Mouse (Mus musculus) testis, adult 2 months (tissue): Measurements from ENCODE around the gene Btbd11. TPM values are rescaled to one million over a fixed set of nuclear protein-coding genes. Genes with fewer than 3 reads are reported as not detected.

ENCODE experiments used
- H3K27ac ChIP-seq: fragments of 200-500 bp; 2 replicates; pipeline ENCODE4 v1.5.1; 2012; ENCODE audit warnings: low read depth, low read length; ENCODE audit not compliant: control insufficient read depth, insufficient read depth
- H3K27me3 ChIP-seq: fragments of 200-500 bp; 2 replicates; pipeline ENCODE4 v1.6.1; 2012; ENCODE audit warnings: mild to moderate bottlenecking, low read length, moderate library complexity; ENCODE audit not compliant: control insufficient read depth, insufficient read depth
- H3K36me3 ChIP-seq: fragments of 200-500 bp; 2 replicates; pipeline ENCODE4 v1.6.1; 2012; ENCODE audit warnings: mild to moderate bottlenecking, low read length; ENCODE audit not compliant: control insufficient read depth, insufficient read depth
- H3K4me1 ChIP-seq: fragments of 200-500 bp; 2 replicates; pipeline ENCODE4 v1.6.1; 2012; ENCODE audit warnings: low read length; ENCODE audit not compliant: control insufficient read depth, insufficient read depth
- H3K4me3 ChIP-seq: fragments of 200-500 bp; 2 replicates; pipeline ENCODE4 v1.5.1; 2012; ENCODE audit warnings: low read depth, mild to moderate bottlenecking, low read length, moderate library complexity, mixed read lengths; ENCODE audit not compliant: control insufficient read depth
- CTCF ChIP-seq: fragments of 200-500 bp; IDR thresholded peaks from 2 replicates; pipeline ENCODE4 v1.5.1; 2012; ENCODE audit warnings: low read depth, mild to moderate bottlenecking, inconsistent platforms, low read length, moderate library complexity; ENCODE audit not compliant: control insufficient read depth, insufficient read depth, insufficient replicate concordance
- POLR2A ChIP-seq: fragments of 200-500 bp; IDR thresholded peaks from 2 replicates; pipeline ENCODE4 v1.6.1; 2012; ENCODE audit warnings: low read depth, mild to moderate bottlenecking, inconsistent platforms, low read length, moderate library complexity; ENCODE audit not compliant: control insufficient read depth
- polyA plus RNA-seq: library from polyadenylated mRNA; depleted of rRNA; stranded (reverse); fragments of >200 nt; gene quantifications from 2 replicates; pipeline ENCODE4 v1.2.3, GENCODE M21; 2012

The Btbd11 gene
- polyA plus RNA-seq, 1 experiment, result 0.25 TPM

GRCm38 (mm10) chr10:85362766-85363442, 23.7 kb upstream of the Btbd11 start:
- no peaks in the 10 kb centered on the region for H3K36me3 ChIP-seq
- H3K4me1 ChIP-seq, result no peaks in the 10 kb centered on the region
- no peak overlapping the region for H3K4me3 ChIP-seq
- H3K27ac ChIP-seq, result no peak overlapping the region
- no peak for TF ChIP-seq CTCF
- no peak for TF ChIP-seq POLR2A
- H3K27me3 ChIP-seq, result no peaks in the 10 kb centered on the region

DNA sequence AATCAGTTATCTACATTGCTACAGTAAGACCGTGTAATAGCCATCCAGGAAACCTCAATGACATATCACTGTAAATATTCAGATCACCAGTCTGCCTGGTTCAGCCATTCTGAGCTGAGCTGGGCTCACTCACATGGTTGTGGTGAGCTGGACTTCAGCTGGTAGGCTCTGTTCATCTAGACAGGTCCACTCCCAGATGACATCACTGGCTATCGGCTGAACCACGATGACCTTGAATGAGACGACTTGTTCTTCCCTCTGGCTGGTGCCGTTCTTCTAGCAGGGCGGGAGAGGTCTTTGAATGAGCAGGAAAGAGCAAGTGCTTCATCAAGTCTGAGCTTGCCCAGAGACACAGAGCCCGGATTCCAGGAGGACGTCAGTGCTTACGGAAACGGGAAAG, 19.7 kb upstream of the Btbd11 start:
- Histone ChIP-seq H3K27ac (no peak overlapping the region), H3K4me3 (no peak overlapping the region), H3K36me3 (no peaks in the 10 kb centered on the region), H3K4me1 (no peaks in the 10 kb centered on the region), H3K27me3 (no peaks in the 10 kb centered on the region)
- TF ChIP-seq CTCF (no peak), POLR2A (no peak)

- H3K36me3 ChIP-seq, result no peaks in the 10 kb centered on the region
- no peak for TF ChIP-seq POLR2A
- H3K4me1 ChIP-seq, result no peaks in the 10 kb centered on the region
- no peak overlapping the region for H3K4me3 ChIP-seq
- H3K27me3 ChIP-seq, result no peaks in the 10 kb centered on the region
- no peak overlapping the region for H3K27ac ChIP-seq
Measured at GRCm38 (mm10) chr10:85371309-85371708, 15.3 kb upstream of the Btbd11 start.

- no peak overlapping the region for H3K27ac ChIP-seq
- H3K4me1 ChIP-seq, result no peaks in the 10 kb centered on the region
- no peak for TF ChIP-seq CTCF
- no peak for TF ChIP-seq POLR2A
- no peaks in the 10 kb centered on the region for H3K36me3 ChIP-seq
- no peak overlapping the region for H3K4me3 ChIP-seq
- no peaks in the 10 kb centered on the region for H3K27me3 ChIP-seq
Measured at GRCm38 (mm10) chr10:85372108-85372507, 14.5 kb upstream of the Btbd11 start.

DNA sequence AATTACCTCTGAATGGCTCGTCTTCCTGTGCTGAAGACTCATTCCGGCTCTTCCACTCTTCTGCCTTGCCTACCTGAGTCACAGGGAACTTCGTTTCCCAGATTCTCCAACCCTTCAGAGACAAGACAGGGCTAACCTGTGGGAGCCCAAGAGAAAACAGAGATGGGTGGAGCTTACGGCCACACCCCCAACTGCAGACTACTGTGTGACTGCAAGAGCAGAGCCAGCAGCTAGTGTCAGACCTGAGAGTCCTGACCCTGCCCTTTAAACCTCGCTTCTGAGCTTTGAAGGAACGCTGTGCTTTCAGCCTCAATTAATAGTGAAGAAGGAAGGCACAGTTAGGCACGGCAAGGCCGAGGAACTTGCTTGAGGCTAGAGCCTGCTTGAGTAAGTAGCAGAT, 7.6 kb upstream of the Btbd11 start:
- H3K4me3 ChIP-seq, result no peak overlapping the region
- H3K27me3 ChIP-seq, result no peaks in the 10 kb centered on the region
- TF ChIP-seq CTCF (no peak), POLR2A (no peak)
- no peaks in the 10 kb centered on the region for H3K36me3 ChIP-seq
- no peak overlapping the region for H3K27ac ChIP-seq
- H3K4me1 ChIP-seq, result no peaks in the 10 kb centered on the region

DNA sequence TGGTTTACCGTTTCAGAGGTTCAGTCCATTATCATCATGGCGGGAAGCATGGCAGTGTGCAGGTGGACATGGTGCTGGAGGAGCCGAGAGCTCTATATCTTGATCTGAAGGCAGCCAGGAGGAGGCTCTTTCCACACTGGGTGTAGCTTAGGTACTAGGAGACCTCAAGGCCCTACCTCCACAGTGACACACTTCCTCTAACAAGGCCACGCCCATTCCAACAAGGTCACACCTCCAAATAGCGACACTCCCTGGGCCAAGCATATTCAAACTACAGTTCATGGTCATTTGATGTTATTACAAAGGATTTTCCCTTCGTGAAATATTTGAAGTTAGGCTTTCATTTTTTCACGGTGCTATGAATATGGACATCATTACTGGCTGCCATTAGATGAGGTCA, 3.6 kb upstream of the Btbd11 start:
- H3K4me1 ChIP-seq, result peaks cover 14% of the 10 kb centered on the region
- H3K27ac ChIP-seq, result no peak overlapping the region
- H3K4me3 ChIP-seq, result no peak overlapping the region
- TF ChIP-seq CTCF (no peak), POLR2A (no peak)
- no peaks in the 10 kb centered on the region for H3K36me3 ChIP-seq
- H3K27me3 ChIP-seq, result no peaks in the 10 kb centered on the region

DNA sequence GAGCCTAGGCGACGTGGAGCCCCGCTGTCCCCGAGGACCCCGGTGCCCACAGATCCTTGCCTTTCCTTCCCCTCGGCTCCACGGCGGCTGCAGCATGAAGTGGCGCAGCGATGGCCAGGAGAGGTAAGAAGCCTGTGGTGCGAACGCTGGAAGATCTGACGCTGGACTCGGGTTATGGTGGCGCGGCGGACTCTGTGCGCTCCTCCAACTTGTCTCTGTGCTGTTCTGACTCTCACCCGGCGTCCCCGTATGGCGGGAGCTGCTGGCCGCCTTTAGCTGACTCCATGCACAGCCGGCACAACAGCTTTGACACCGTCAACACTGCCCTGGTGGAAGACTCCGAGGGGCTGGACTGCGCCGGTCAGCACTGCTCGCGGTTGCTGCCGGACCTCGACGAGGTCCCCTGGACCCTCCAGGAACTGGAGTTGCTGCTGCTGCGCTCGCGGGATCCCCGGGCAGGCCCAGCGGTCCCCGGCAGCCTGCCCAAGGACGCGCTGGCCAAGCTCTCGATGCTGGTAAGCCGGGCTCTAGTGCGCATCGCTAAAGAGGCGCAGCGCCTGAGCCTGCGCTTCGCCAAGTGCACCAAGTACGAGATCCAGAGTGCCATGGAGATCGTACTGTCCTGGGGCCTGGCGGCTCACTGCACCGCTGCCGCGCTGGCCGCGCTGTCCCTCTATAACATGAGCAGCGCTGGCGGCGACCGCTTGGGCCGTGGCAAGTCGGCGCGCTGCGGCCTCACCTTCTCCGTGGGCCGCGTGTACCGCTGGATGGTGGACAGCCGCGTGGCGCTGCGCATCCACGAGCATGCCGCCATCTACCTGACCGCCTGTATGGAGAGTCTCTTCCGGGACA, 831 bp downstream of the Btbd11 start:
- Histone ChIP-seq H3K27me3 (no peaks in the 10 kb centered on the region; the same call in 1 of the 2 replicates), H3K4me3 (peak overlapping the region; percentile 66), H3K36me3 (no peaks in the 10 kb centered on the region), H3K4me1 (peaks cover 28% of the 10 kb centered on the region), H3K27ac (no peak overlapping the region)
- TF ChIP-seq CTCF (no peak), POLR2A (no peak)
